Mouse (Mus musculus): ENCODE measurements around the gene Meis2. TPM values are rescaled to one million over a fixed set of nuclear protein-coding genes. Genes with fewer than 3 reads are reported as not detected.

The Meis2 gene
- polyA plus RNA-seq (2017; shearing (Covaris generic)): under 1 TPM in 1 of 2 experiments, not detected in 1; 0.26 TPM

DNA sequence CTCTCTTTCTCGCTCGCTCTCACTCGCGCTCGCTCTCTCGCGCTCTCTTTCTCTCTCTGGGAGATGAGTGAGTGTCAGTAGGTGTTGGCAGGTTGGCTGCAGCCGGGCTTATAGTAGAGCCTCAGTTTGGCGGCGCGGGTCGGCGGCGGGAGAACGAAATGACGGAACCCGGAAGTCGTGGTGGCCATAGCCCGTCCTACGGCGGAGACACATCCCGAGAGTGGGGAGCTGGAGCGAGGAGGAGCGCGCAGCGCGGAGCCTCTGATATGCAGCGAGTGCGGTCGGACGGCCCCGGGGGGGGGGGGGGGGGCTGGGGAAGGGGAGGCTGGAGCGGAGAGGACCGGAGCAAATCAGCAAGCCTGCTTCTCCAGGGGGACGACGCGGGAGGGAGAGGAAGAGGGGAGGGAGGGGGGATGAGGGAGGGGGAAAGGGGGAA, at the start of gene Meis2:
Gene Meis2 (minus strand): TSS at position 270 of the 436 bp plus-strand sequence.
- peak; percentile 41 for ATAC-seq

- no peak for ATAC-seq
Measured at GRCm38 (mm10) chr2:116106194-116106593, 40.6 kb upstream of the Meis2 start.

DNA sequence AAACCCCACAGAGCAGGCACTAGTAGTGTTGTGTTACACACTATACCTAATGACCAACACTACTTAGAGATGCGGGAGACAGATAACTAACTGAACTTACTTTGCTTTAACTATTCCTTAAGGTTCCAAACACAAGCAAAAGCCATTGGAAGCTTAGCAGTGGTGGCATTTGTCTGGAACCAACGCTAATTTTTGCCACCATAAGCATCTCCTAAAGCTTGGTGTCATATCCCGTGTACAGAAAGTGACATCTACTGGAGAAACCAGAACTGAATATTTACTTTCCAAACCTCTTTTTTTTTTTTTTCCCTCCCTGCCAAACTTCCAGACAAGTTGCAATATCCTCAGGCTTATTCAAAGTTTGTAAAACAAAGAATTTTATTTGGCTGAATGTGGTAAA, 39.5 kb upstream of the Meis2 start:
- no peak for ATAC-seq

DNA sequence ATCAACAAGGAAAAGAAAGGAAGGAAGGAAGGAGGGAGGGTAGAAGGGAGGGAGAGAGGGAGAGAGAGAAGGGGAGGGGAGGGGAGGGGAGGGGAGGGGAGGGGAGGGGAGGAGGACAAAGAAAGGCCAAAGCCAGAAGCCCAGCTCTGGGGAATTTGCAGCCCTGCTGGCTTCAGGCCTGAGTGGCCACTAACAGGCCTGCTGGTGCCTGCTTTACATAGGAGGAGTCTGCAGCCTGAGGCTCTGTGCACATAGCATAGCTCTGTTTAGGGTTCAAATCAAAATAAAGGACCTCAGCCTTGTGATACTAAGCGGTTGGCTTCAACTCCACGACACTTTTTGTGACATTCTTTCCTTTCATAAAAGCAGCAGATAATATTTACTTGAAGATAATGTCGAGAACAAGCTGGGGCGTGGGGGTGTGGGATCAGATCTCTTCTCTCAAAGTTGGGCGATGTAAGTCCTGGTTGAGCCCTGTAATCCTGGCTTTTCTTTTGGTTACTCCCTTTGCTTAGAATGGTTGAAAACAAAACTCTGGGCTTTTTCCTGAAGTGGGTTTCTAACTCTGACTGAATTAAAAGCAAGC, 37.9 kb upstream of the Meis2 start:
- ATAC-seq: no peak

- ATAC-seq: no peak
Measured at GRCm38 (mm10) chr2:116101221-116101620, 35.6 kb upstream of the Meis2 start.

DNA sequence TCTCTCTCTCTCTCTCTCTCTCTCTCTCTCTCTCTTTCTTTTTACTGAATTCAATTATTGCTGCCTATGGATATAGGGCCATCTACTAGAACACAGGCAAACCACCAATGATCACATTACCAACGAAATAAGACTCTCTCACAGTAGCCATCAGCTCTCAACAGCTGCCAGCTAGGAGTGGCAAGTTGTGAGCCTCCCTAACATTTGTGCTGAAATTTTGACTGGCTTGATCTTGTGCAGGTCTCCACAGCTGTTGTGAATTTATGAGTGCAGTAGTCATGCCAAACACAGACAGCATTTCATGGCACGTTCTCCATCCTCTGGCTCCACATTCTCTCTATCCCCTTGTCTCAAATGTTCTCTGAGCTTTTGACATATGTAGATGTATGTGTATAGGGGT, 15.3 kb upstream of the Meis2 start:
- ATAC-seq: no peak

DNA sequence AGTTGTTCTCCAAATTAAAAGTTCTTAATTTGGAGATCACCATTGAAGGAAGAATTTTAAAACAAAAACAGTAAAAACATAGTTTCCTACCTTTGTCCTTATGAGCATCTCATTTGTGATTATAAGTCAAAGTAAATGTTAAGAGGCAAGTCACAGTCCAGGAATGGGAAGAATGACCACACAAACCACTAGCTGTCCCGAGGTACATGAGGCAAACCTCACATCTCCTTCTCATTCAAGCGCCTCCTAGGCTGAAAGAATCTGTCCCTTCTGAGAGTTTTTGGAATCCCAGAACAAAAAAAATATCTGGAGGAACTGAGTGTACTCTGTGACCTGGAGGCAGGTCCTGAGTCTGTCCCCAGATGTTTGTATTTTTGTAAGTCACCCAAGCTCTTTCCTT, 13.2 kb upstream of the Meis2 start:
- no peak for ATAC-seq

- no peak for ATAC-seq
Measured at GRCm38 (mm10) chr2:116077716-116078115, 12.1 kb upstream of the Meis2 start.

- ATAC-seq: no peak
Measured at GRCm38 (mm10) chr2:116076752-116077480, 11.3 kb upstream of the Meis2 start.

- ATAC-seq: no peak
Measured at GRCm38 (mm10) chr2:116075902-116076301, 10.3 kb upstream of the Meis2 start.

DNA sequence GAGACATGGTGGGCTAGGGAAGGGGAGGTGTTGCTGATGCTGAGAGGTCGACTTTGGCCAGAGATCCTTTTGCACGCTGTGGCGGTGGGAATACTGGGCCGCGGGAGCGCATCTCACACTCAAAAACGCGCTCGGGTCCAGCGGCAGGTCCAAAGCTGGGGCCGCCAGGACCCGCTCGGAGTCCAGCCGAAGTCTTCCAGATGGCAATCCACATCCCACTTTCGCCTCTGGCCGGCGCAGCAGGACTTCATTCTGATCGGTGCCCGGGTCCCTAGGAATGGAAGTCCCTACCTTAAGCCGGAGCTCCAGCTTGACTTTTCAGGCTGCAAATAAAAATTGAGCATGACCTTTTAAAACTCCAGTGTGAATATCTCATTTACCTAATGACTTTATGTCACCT, 9.8 kb upstream of the Meis2 start:
- no peak for ATAC-seq

- no peak for ATAC-seq
Measured at GRCm38 (mm10) chr2:116074726-116075440, 9.2 kb upstream of the Meis2 start.

GRCm38 (mm10) chr2:116074061-116074460, 8.4 kb upstream of the Meis2 start:
- no peak for ATAC-seq

- no peak for ATAC-seq
Measured at GRCm38 (mm10) chr2:116073311-116073904, 7.8 kb upstream of the Meis2 start.

- ATAC-seq: no peak
Measured at GRCm38 (mm10) chr2:116072706-116073105, 7.1 kb upstream of the Meis2 start.

DNA sequence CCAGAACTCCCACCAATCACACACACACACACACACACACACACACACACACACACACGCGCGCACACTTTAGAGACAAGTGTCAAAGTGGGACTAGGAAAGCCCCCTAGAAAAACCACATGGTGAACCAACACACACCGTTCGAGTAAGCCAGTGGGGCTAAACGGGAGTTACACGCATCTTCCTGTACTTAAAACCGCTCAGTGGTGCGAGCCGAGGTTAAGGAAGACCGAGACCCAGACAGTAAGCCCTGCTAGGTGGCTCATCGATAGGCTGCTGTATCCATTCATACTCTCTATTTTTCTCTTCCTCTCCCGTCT, 6.6 kb upstream of the Meis2 start:
- no peak for ATAC-seq

GRCm38 (mm10) chr2:116071571-116072320, 6.1 kb upstream of the Meis2 start:
- ATAC-seq: no peak

DNA sequence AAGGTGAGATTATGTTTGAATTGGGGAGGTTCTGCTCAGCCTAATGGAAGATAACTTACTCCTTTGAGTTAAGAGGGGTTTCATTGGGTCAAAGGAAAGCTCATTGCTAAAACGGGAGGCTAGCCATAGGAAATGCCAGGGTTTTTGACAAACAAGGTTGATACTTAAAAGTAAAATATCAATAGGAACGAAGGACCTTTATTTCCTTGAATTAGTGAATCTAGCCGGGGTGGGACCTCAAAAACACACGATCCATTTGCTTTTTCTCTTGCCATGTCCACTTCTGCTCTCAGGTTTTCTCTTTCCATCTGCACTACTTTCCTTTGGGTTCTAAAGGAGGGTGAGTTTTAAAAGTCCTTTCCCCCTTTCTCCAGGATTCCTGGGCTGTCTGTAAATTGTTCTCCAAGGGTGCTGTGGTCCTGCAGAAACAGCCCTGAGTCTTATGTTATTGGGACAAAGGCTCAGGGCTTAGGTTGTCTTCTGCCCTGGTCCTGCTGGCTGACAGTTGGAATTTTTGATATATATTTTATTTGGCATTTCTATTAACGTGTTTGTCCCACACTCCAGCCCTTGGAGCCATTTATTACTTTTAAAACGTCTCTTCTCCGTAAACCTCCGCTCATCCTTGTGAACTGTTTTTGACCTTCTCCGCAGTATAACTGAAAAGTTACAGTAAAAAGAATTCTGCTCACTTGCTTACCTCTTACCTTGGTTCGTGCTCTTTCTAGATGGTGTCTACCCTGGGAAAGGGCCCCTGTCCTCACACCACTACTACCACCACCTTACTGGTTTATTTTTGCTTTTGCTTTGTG, 5.2 kb upstream of the Meis2 start:
- no peak for ATAC-seq

DNA sequence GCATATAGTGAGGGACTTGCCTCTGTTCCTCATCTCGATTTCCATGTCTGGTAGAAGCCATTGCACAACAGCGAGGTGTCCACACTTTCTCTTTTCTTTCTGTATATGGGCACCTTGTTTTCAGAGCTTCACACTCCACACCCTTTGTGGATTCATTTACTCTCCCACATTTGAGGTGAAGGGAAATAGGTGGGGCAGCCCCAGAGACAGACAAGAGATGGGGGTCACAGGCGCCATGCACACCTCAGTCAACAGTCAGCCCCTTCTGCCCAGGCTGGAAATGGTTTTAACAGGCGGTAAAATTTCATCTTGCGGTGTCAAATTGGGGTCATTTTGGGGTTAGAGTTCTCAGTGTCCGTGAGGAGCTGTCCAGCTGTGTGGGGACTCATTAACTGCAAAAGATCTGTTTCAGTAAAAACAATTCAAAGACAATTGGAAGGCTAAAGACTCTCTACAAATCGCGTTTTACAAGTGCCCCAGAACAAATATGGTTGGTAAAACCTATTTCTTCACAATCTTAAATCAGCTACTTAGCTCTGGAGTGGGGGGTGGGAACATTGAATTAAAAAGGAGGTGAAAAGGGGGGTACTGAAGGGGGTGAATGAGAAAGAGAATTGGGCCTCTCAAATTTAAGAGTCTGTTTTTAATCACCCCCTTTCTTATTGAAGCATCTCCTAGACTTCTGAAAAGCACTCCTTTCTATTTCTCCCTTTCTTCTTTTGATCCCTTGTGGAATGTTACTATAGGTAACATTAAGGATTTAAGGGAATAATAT, 4.0 kb upstream of the Meis2 start:
- no peak for ATAC-seq

GRCm38 (mm10) chr2:116068901-116069300, 3.3 kb upstream of the Meis2 start:
- no peak for ATAC-seq

- no peak for ATAC-seq
Measured at GRCm38 (mm10) chr2:116068461-116068860, 2.8 kb upstream of the Meis2 start.

Measured in activated CD4-positive, CD25-positive, alpha-beta regulatory T cell, adult 4 months (primary cell).